Mouse (Mus musculus) liver, postnatal 0 days (tissue): ENCODE measurements around the gene Naa80. TPM values are rescaled to one million over a fixed set of nuclear protein-coding genes. Genes with fewer than 3 reads are reported as not detected.

Experiments used
- ATAC-seq: fragments of 200-750 bp; cut with Nextera tagmentation; 2 replicates; pipeline ENCODE4 v1.8.0; 2017; ENCODE audit warnings: mild to moderate bottlenecking, moderate library complexity
- DNase-seq: peaks from one replicate; pipeline ENCODE4 v3.0.0-alpha.2; 2016
- H3K27ac ChIP-seq: fragments of 300-500 bp; sonication (generic); 2 replicates; pipeline ENCODE4 v1.5.1; 2014; ENCODE audit warnings: antibody characterized with exemption, moderate library complexity, mild to moderate bottlenecking, low read depth
- H3K27me3 ChIP-seq: fragments of 300-500 bp; sonication (generic); 2 replicates; pipeline ENCODE4 v1.6.1; 2014; ENCODE audit warnings: low read length, control low read depth, mixed read lengths; ENCODE audit not compliant: insufficient read depth
- H3K36me3 ChIP-seq: fragments of 300-500 bp; sonication (generic); replicated peaks from 2 replicates; pipeline ENCODE4 v1.6.1; 2014; ENCODE audit warnings: mild to moderate bottlenecking, control low read depth, low read length, moderate library complexity, mixed read lengths; ENCODE audit not compliant: insufficient read depth
- H3K4me1 ChIP-seq: fragments of 300-500 bp; sonication (generic); 2 replicates; pipeline ENCODE4 v1.6.1; 2014; ENCODE audit warnings: antibody characterized with exemption, mild to moderate bottlenecking, control low read depth; ENCODE audit not compliant: insufficient read depth
- H3K4me2 ChIP-seq: fragments of 300-500 bp; sonication (generic); 2 replicates; pipeline ENCODE4 v1.6.1; 2014; ENCODE audit warnings: low read depth, mild to moderate bottlenecking, low read length, moderate library complexity, mixed read lengths
- H3K4me3 ChIP-seq: fragments of 300-500 bp; sonication (generic); 2 replicates; pipeline ENCODE4 v1.5.1; 2014; ENCODE audit warnings: low read depth, low read length
- H3K9ac ChIP-seq: fragments of 300-500 bp; sonication (generic); replicated peaks from 2 replicates; pipeline ENCODE4 v1.6.1; 2014; ENCODE audit warnings: mild to moderate bottlenecking, moderate library complexity
- H3K9me3 ChIP-seq: fragments of 300-500 bp; sonication (generic); 2 replicates; pipeline ENCODE4 v1.6.1; 2016; ENCODE audit warnings: mild to moderate bottlenecking, control low read depth, low read length, mixed read lengths
- CTCF ChIP-seq: sonication (generic); IDR thresholded peaks from 2 replicates; pipeline ENCODE4 v1.5.1; 2016; ENCODE audit warnings: antibody characterized with exemption, low read depth
- EP300 ChIP-seq: IDR thresholded peaks from 2 replicates; pipeline ENCODE4 v1.6.1; 2016; ENCODE audit warnings: antibody characterized with exemption, low read depth, mild to moderate bottlenecking
- WGBS: fragments of 180-500 bp; shearing (Covaris S2); extraction: QIAGEN DNeasy Blood & Tissue Kit; methylation state at CpG from one replicate; pipeline ENCODE4 v1.1.7; 2014; ENCODE audit not compliant: insufficient replicate concordance; 5-methylcytosine and 5-hydroxymethylcytosine counted together
- polyA plus RNA-seq: library from polyadenylated mRNA; unstranded; fragments of >200 nt; fragmentation: Nextera tagmentation; extraction: Ambion mirVana; gene quantifications from 2 replicates; pipeline ENCODE4 v1.2.1, GENCODE M21; 2015

The Naa80 gene
- polyA plus RNA-seq, 1 experiment from 2014 or later: 10.4 TPM

GRCm38 (mm10) chr9:107608741-107609432 lies 30.2 kb downstream of the Naa80 start, which contains the start of gene Sema3b:
TSS of gene Sema3b (minus strand) at chr9:107609229.
- peak within 1 kb of the TSS; percentile 6; the same call in 1 of the 2 replicates for H3K27ac ChIP-seq
- H3K36me3 ChIP-seq: peaks cover 2% of the 10 kb centered on the region; the same call in 1 of the 2 replicates
- ATAC-seq: no peak
- H3K9ac ChIP-seq: no peak within 1 kb of the TSS
- 56% methylated on average over 12 of the region's 12 CpGs for WGBS
- TF ChIP-seq EP300 (no peak), CTCF (no peak)
- peaks cover 37% of the 10 kb centered on the region for H3K4me1 ChIP-seq
- DNase-seq: peak; percentile 52
- no peaks in the 10 kb centered on the region for H3K27me3 ChIP-seq
- H3K4me3 ChIP-seq: no peak within 1 kb of the TSS
- H3K4me2 ChIP-seq: no peak within 1 kb of the TSS; the same call in 1 of the 2 replicates
- no peaks in the 10 kb centered on the region for H3K9me3 ChIP-seq

GRCm38 (mm10) chr9:107609433-107609830 lies 30.7 kb downstream of the Naa80 start:
- H3K27me3 ChIP-seq: no peaks in the 10 kb centered on the region
- peaks cover 37% of the 10 kb centered on the region for H3K4me1 ChIP-seq
- H3K9me3 ChIP-seq: no peaks in the 10 kb centered on the region
- ATAC-seq (no peak), DNase-seq (no peak)
- no peak overlapping the region for H3K4me2 ChIP-seq
- H3K4me3 ChIP-seq: no peak overlapping the region
- WGBS: 81% methylated on average over 4 of the region's 4 CpGs
- no peak overlapping the region for H3K9ac ChIP-seq
- TF ChIP-seq CTCF (no peak), EP300 (no peak)
- H3K36me3 ChIP-seq: peaks cover 7% of the 10 kb centered on the region
- H3K27ac ChIP-seq: no peak overlapping the region

- Histone ChIP-seq H3K9me3 (no peaks in the 10 kb centered on the region), H3K27me3 (no peaks in the 10 kb centered on the region), H3K4me3 (peak overlapping the region; percentile 55; the same call in 1 of the 2 replicates), H3K4me1 (peaks cover 33% of the 10 kb centered on the region), H3K4me2 (peak overlapping the region; percentile 90), H3K36me3 (peaks cover 29% of the 10 kb centered on the region), H3K27ac (peak overlapping the region; percentile 94), H3K9ac (peak overlapping the region; percentile 80; the same call in 1 of the 2 replicates)
- TF ChIP-seq CTCF: no peak
- TF ChIP-seq EP300: no peak
- WGBS: 40% methylated on average over 6 of the region's 6 CpGs
- DNase-seq (no peak), ATAC-seq (no peak)
Observed at GRCm38 (mm10) chr9:107611456-107612190, 32.9 kb downstream of the Naa80 start.

GRCm38 (mm10) chr9:107612191-107612944 lies 33.7 kb downstream of the Naa80 start:
- H3K4me2 ChIP-seq: peak overlapping the region; percentile 90
- peak; percentile 99 for TF ChIP-seq CTCF
- no peak for TF ChIP-seq EP300
- peaks cover 34% of the 10 kb centered on the region for H3K36me3 ChIP-seq
- DNase-seq: peak; percentile 99
- H3K9me3 ChIP-seq: no peaks in the 10 kb centered on the region
- 4% methylated on average over 40 of the region's 48 CpGs for WGBS
- peak overlapping the region; percentile 55 for H3K4me3 ChIP-seq
- no peaks in the 10 kb centered on the region for H3K27me3 ChIP-seq
- H3K4me1 ChIP-seq: peaks cover 31% of the 10 kb centered on the region
- H3K9ac ChIP-seq: peak overlapping the region; percentile 80
- H3K27ac ChIP-seq: peak overlapping the region; percentile 94
- ATAC-seq: peak; percentile 95

GRCm38 (mm10) chr9:107612945-107613569 lies 34.4 kb downstream of the Naa80 start:
- Histone ChIP-seq H3K4me2 (peak overlapping the region; percentile 90), H3K4me1 (peaks cover 24% of the 10 kb centered on the region), H3K9me3 (no peaks in the 10 kb centered on the region), H3K27ac (peak overlapping the region; percentile 94), H3K36me3 (peaks cover 39% of the 10 kb centered on the region), H3K27me3 (no peaks in the 10 kb centered on the region), H3K9ac (peak overlapping the region; percentile 49; the same call in 1 of the 2 replicates), H3K4me3 (peak overlapping the region; percentile 55)
- ATAC-seq (peak; percentile 33), DNase-seq (no peak)
- no peak for TF ChIP-seq CTCF
- TF ChIP-seq EP300: no peak
- 11% methylated on average over 12 of the region's 12 CpGs for WGBS
